Mouse (Mus musculus): ENCODE results near the gene Pnkd.
A peak's percentile ranks its signal among the peaks of the same experiment; 100 is the strongest.
"Not testable (repeated sequence)": the region's sequence is repeated elsewhere in the genome, so short reads cannot be mapped to it uniquely, and the experiment has no call there.

The Pnkd gene

DNA sequence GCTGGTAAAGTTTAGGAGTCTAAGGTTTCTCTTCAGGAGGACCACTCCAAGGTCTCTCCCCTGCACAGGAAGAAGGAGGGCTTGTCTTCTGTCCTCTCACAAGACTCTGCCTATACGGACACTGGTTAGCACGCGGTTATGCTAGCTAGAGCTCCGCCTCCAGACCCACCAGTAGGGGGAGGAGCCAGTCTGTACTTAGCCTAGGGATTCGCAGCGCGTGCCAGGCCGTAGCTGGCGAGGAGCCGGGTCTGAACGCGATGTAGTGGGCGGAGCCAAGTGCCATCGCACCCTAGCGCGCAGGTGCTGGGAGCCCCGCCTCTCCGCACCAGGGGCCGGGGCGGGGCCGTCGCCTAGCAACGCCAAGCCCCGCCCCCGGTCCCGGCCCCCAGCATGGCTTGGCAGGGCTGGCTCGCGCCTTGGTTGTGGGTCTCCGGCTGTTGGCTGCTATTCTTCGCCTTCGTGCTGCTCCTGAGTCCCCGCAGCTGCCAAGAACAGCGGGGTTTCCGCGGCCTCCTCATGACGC is 47.6 kb downstream of the Pnkd start:
- DNase-seq: peak; percentile 98

DNA sequence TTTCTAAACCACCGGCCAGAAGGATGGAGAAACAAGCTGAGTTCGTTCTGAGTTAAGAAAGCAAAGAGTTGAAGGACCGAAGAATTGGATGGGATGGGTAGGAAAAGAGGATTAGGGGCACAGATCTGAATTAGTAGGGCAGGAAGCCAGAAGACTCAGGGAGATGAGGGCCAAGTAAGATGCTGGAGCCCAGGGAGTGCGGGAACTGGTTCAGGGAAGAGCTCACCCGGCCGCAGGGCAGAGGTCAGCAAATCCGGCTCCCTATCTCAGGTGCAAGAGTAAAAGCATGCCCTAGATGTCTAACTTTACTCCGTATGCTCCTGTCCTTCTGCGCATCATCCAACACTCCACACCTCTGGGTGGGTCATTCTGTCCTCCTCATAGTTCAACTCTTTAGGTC is 48.2 kb downstream of the Pnkd start:
- DNase-seq: peak; percentile 24

GRCm38 (mm10) chr1:74334607-74335006 is 49.9 kb downstream of the Pnkd start:
- no peak for DNase-seq

GRCm38 (mm10) chr1:74335033-74335432 is 50.3 kb downstream of the Pnkd start:
- DNase-seq: no peak

DNA sequence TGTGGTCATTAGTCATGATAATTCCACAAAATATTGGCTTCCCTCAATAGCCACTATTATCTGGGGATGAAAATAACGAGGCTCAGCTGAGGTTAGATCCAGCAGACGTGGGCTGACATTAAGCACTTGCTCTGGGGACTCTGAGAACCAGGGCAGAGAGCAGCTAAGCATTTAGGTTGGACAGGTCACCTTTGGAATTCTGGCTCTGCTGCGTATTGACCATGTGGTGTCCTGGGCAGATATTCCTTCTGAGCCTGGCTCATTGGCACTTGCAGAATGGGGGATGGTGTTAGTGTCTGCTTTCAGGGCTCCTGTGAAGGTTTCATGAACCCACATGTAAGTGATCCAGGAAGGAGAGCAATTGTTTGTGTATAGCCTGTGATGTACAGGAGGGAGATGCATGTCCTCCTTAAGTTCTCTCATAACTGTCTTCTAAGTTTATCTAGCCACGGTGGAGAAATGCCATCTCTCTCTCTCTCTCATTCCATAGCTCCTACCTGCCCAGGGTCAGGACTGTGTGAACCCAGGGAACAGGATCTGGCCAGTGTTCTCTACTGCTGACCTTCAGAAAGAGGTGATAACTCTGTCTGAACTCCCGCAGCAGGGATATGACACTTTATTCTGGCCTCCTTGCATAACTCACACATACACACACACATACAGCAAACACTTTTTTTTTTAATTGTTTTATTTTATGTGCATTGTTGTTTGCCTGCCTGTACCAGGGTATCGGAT is 50.9 kb downstream of the Pnkd start:
- DNase-seq: no peak

- DNase-seq: no peak
Measured at GRCm38 (mm10) chr1:74337241-74337771, 52.6 kb downstream of the Pnkd start.

- no peak for DNase-seq
Measured at GRCm38 (mm10) chr1:74338013-74338412, 53.3 kb downstream of the Pnkd start.

GRCm38 (mm10) chr1:74338626-74339025 is 53.9 kb downstream of the Pnkd start:
- no peak for DNase-seq

DNA sequence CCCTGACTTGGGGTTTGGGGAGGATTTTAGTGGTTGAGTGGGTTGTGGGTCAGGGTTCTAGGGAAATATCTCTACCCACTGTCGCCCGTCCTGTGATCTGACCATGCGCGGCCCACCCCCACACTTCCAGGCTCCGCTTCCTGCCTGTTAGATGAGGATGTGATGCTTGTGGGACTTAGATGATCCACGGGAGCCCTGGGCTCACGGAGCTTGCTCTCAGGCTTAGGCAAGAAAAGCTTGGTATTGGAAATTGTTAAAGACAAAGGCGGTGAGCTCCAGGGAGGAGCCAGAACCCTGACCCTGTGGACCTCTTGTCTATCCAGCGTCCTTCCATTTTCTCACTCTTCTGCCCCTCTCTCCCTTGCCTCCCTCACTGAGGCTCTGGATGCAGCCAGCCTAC is 55.2 kb downstream of the Pnkd start:
- DNase-seq: no peak

DNA sequence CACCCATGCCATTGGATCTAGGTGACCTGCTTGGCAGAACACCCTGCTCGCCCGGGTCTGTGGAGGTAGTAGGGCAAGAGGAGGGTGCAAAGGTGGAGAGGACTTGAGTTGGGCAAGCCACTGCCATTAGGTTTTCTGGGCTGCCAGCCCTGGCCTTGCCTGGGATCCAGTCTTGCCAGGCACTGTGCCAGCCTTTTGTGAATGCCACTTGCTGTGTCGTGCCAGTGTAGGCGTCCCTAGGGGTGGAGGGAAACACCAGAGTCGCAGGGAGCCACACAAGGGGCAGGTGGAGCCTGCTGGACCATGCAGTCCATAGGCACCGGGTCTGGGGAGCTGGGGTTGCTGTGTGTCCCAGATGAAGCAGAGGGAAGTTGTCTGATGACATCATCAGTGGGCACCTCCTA is 55.6 kb downstream of the Pnkd start:
- no peak for DNase-seq

DNA sequence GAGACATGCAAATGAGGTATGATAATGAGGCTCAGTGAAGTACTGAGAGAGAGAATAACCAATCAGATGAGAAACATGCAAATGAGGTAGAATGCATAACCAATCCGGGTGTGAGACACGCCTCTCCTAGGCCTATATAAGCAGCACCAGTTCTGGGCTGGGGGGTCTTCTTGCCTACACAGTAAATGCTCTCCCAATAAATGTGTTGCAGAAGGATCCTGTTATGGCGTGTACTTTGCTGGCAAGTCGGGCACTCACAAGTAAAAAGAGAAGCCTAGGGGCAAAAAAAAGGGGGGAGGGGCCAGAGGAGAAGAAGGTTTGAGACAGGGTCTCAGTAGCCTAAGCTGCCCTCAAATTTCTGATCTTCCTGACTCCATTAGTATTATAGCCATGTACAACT is 56.3 kb downstream of the Pnkd start:
- DNase-seq: not testable (repeated sequence)

GRCm38 (mm10) chr1:74341898-74342297 is 57.2 kb downstream of the Pnkd start:
- DNase-seq: no peak

- no peak for DNase-seq
Measured at GRCm38 (mm10) chr1:74342308-74342707, 57.6 kb downstream of the Pnkd start.

GRCm38 (mm10) chr1:74343161-74343560 is 58.4 kb downstream of the Pnkd start:
- no peak for DNase-seq

- no peak for DNase-seq
Measured at GRCm38 (mm10) chr1:74344163-74344916, 59.6 kb downstream of the Pnkd start.

DNA sequence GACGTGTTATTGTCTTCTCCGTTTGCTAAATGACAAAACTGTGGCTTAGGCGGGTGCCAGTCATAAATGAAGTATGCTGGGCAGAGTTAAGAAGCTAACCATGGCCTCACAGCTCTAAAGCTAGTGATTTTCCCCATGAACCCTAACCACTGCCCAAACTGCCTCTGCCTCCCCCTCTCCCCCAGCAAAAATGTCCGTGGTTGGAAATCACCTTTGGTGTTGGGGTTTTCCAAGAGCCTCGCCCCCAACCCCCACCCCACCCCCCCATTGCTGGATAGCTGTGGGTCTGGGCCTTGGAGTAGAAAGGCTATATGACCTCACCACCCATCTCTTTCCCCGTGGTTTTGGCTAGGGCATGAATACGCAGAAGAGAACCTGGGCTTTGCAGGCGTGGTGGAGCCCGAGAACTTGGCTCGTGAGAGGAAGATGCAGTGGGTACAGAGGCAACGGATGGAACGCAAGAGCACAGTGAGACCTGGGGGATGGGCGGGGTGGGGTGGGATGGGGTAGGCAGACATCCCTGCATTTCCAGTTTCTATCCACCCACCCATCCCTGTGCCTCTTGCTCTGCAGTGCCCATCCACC is 66.5 kb downstream of the Pnkd start:
- no peak for DNase-seq

- DNase-seq: no peak
Measured at GRCm38 (mm10) chr1:74352532-74353096, 67.9 kb downstream of the Pnkd start.

DNA sequence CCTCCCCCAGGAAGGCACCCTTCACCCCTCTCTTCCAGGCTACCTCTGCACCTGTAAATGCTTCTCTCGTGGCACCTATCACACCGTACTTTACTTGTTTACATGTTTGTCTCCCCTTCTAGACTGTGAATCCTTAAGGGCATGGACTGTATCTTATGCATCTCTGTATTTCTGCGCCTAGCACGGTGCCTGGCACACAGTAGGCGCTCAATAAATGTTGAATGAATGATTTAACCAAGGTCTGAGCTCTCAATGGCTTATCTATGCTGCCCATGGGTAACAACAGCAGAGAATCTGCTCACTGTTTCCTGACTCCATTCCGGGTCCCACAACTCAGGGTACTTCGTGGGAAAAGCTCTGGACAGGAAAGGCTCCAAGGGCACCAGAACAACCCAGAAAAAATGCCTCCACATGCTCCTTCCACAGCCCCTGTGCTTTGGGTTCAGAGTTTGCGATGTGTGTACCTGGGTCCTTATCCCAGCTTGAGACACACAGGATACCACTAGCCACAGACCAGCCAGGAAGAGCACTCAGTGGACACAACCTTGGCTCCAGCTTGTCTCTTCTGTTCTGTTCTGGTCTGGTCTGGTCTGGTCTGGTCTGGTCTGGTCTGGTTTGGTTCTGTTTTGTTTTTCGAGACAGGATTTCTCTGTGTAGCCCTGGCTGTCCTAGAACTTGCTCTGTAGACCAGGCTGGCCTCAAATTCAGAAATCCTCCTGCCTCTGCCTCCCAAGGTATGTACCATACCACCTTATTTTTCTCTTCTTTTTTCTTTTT is 68.9 kb downstream of the Pnkd start:
- DNase-seq: no peak

DNA sequence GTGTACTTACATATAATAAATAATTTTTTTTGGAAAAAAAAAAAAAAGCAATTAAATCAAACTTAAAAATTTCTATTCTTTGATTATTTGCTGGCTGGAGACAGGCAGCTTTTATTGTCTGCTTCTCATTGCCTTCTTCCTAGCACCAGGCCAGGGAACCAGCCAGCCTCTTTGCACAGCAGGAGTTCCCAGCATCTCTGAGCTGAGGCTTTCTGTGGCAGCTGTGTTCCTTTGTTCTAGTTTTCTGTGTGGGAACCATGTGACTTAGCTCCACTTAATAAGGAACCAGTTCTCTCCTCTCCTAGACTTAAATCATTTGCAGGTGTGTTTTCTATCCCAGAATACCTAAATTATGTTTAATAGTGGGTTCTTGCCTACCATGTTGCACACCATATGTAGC is 72.8 kb downstream of the Pnkd start:
- no peak for DNase-seq

- DNase-seq: no peak
Measured at GRCm38 (mm10) chr1:74359952-74360517, 75.3 kb downstream of the Pnkd start.

DNA sequence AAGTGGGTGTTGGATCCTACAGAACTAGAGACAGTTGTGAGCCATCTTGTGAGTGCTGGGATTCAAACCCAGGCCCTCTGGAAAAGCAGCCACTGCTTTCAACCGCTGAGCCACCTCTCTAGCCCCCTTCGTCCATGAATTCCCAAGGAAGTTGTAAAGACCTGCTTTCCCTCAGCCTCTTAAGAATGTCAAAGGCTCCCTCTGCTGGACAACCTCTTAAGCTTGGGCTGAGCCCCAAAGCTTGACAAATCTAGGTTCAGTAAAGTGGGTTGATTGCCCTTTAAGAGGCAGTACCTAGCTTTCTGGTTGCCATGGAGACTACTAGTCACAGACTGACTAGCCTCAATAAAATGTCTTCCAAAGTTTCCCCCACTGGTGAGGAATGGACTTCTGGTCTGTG is 77.1 kb downstream of the Pnkd start, which contains the start of gene Catip:
Gene Catip (plus strand): TSS at position 297 of the 400 bp plus-strand sequence.
- peak; percentile 94 for DNase-seq

Data from embryo, embryonic 11 days (tissue).